In the genomic region with DNA sequence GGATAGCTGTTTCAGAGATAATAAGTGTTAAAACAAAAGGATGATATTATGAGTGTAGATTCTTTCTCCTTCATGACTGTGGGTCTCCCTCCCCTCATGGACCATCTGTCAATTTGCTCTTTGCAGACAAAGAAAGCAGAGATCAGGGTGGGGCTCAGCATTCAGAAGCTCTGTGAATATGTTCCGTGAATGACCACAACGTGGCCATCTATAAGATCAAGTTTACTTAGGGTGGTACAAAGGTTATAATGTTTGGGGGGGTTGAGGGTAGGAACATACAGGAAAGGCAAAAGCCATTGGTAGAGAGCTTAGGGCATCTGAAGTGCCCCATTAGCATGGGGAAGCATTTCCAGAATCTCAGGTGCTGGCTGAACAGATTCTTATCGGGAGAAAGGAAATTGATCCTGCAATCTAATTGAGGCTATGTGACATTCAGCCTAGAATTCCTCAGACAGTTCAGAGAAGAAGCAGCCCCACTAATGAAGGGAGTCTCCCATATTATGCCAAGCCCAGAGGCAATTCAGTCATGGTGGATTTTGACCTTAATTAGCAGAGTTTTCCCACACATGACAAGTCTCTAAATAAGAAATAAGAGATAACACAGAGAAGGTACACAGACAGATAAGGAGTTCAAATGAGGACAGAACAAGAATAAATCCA, we compare ENCODE assay signal across 20 mouse cellular contexts. TPM values are rescaled to one million over a fixed set of nuclear protein-coding genes. Genes with fewer than 3 reads are reported as not detected.
DNase-seq lines count a peak whose midpoint lies in the region; ATAC-seq and TF ChIP-seq lines count a peak whose summit lies in the region.
"Had no signal": no experiment of that assay in that cellular context is flagged by ENCODE, and none has a peak within 500 bp of the region (broad histone marks: within the 10 kb centered on the region; RNA-seq: fewer than 3 reads in every experiment).

No protein-coding gene starts in this region.

- no peaks in the 10 kb centered on the region for H3K27me3 ChIP-seq in hindbrain, embryonic 11.5 days (ENCODE audit: control insufficient read depth, insufficient read depth, low read length)
- H3K27me3 ChIP-seq in hindbrain, postnatal 0 days (ENCODE audit: insufficient read depth, low read length): no peaks in the 10 kb centered on the region
- H3K27me3 ChIP-seq in midbrain, embryonic 12.5 days: no peaks in the 10 kb centered on the region
- no peaks in the 10 kb centered on the region for H3K27me3 ChIP-seq in midbrain, embryonic 10.5 days (ENCODE audit: low read depth, poor library complexity, severe bottlenecking)
- H3K27me3 ChIP-seq in hindbrain, embryonic 14.5 days (ENCODE audit: control insufficient read depth, insufficient read depth, low read length): no peaks in the 10 kb centered on the region
- H3K27me3 ChIP-seq in midbrain, embryonic 15.5 days (replicated peaks): no peaks in the 10 kb centered on the region
- H3K27me3 ChIP-seq: CH12.LX; embryonic facial prominence, embryonic 13.5 days had no signal

- DNase-seq in hindbrain, embryonic 11.5 days (ENCODE audit: low spot score): peak; percentile 2
- DNase-seq in hindbrain, postnatal 0 days (ENCODE audit: low spot score): no peak
- no peak for DNase-seq in midbrain, embryonic 10.5 days (ENCODE audit: low spot score)
- DNase-seq in hindbrain, embryonic 14.5 days (ENCODE audit: low spot score): no peak
- no peak for DNase-seq in Muller cell, postnatal 12 days (ENCODE audit: inconsistent ontology term)
- DNase-seq: adrenal gland, adult 2 months; adrenal gland, postnatal 36 days; cerebellum, adult 11-12 months; cerebellum, adult 9-10 months; cerebellum, postnatal 36 days; heart, adult 18-20 months; heart, postnatal 10 days; heart, postnatal 4 days had no signal

- no peak overlapping the region for H3K4me2 ChIP-seq in hindbrain, embryonic 11.5 days (replicated peaks; ENCODE audit: low read depth, low read length)
- no peak overlapping the region for H3K4me2 ChIP-seq in hindbrain, postnatal 0 days (ENCODE audit: low read depth, low read length)
- no peak overlapping the region for H3K4me2 ChIP-seq in midbrain, embryonic 12.5 days (replicated peaks)
- no peak overlapping the region for H3K4me2 ChIP-seq in hindbrain, embryonic 14.5 days (replicated peaks)
- no peak overlapping the region for H3K4me2 ChIP-seq in midbrain, embryonic 15.5 days
- H3K4me2 ChIP-seq: embryonic facial prominence, embryonic 13.5 days had no signal

- H3K4me1 ChIP-seq in hindbrain, embryonic 11.5 days (replicated peaks; ENCODE audit: control insufficient read depth, insufficient read depth, low read length): no peaks in the 10 kb centered on the region
- no peaks in the 10 kb centered on the region for H3K4me1 ChIP-seq in hindbrain, postnatal 0 days (ENCODE audit: insufficient read depth, low read length)
- no peaks in the 10 kb centered on the region for H3K4me1 ChIP-seq in midbrain, embryonic 12.5 days
- no peaks in the 10 kb centered on the region for H3K4me1 ChIP-seq in midbrain, embryonic 10.5 days
- no peaks in the 10 kb centered on the region for H3K4me1 ChIP-seq in hindbrain, embryonic 14.5 days (replicated peaks; ENCODE audit: control insufficient read depth, insufficient read depth, low read length)
- no peaks in the 10 kb centered on the region for H3K4me1 ChIP-seq in midbrain, embryonic 15.5 days
- H3K4me1 ChIP-seq: embryonic facial prominence, embryonic 13.5 days; heart, embryonic 10.5 days had no signal

- peak; percentile 67 for ATAC-seq in hindbrain, embryonic 11.5 days (ENCODE audit: low FRiP score)
- ATAC-seq in hindbrain, postnatal 0 days: no peak
- peak; percentile 86 for ATAC-seq in midbrain, embryonic 12.5 days (ENCODE audit: low FRiP score, low read depth)
- 0 out of 2 replicates have a peak, but pooled peaks have one; percentile 24 for ATAC-seq in hindbrain, embryonic 14.5 days (ENCODE audit: low FRiP score)
- peak; percentile 77; the same call in 1 of the 2 replicates for ATAC-seq in midbrain, embryonic 15.5 days (replicated peaks)
- ATAC-seq: forebrain, embryonic 14.5 days; intestine, embryonic 16.5 days had no signal

- no peak overlapping the region for H3K9ac ChIP-seq in hindbrain, embryonic 11.5 days (ENCODE audit: low read depth, low read length)
- no peak overlapping the region for H3K9ac ChIP-seq in hindbrain, postnatal 0 days (replicated peaks; ENCODE audit: low read length)
- H3K9ac ChIP-seq in midbrain, embryonic 12.5 days (replicated peaks): no peak overlapping the region
- no peak overlapping the region for H3K9ac ChIP-seq in hindbrain, embryonic 14.5 days
- no peak overlapping the region for H3K9ac ChIP-seq in midbrain, embryonic 15.5 days
- H3K9ac ChIP-seq: embryonic facial prominence, embryonic 13.5 days had no signal

- H3K36me3 ChIP-seq in hindbrain, embryonic 11.5 days (ENCODE audit: control insufficient read depth, insufficient read depth, low read length): no peaks in the 10 kb centered on the region
- no peaks in the 10 kb centered on the region for H3K36me3 ChIP-seq in hindbrain, postnatal 0 days (ENCODE audit: insufficient read depth, low read length)
- no peaks in the 10 kb centered on the region for H3K36me3 ChIP-seq in midbrain, embryonic 12.5 days
- no peaks in the 10 kb centered on the region for H3K36me3 ChIP-seq in midbrain, embryonic 10.5 days
- H3K36me3 ChIP-seq in hindbrain, embryonic 14.5 days (replicated peaks; ENCODE audit: control insufficient read depth, insufficient read depth): no peaks in the 10 kb centered on the region
- H3K36me3 ChIP-seq in midbrain, embryonic 15.5 days (replicated peaks): no peaks in the 10 kb centered on the region
- H3K36me3 ChIP-seq: embryonic facial prominence, embryonic 13.5 days; heart, embryonic 10.5 days had no signal

- no peak for TF ChIP-seq CTCF in hindbrain, postnatal 0 days (IDR thresholded peaks at IDR 0.05; ENCODE audit: low read depth)

- H3K9me3 ChIP-seq in hindbrain, embryonic 11.5 days (ENCODE audit: control insufficient read depth, low read length): no peaks in the 10 kb centered on the region
- no peaks in the 10 kb centered on the region for H3K9me3 ChIP-seq in hindbrain, postnatal 0 days (ENCODE audit: low read length)
- no peaks in the 10 kb centered on the region for H3K9me3 ChIP-seq in midbrain, embryonic 12.5 days
- H3K9me3 ChIP-seq in midbrain, embryonic 10.5 days (replicated peaks): no peaks in the 10 kb centered on the region
- H3K9me3 ChIP-seq in hindbrain, embryonic 14.5 days (ENCODE audit: control insufficient read depth, low read length): no peaks in the 10 kb centered on the region
- no peaks in the 10 kb centered on the region for H3K9me3 ChIP-seq in midbrain, embryonic 15.5 days
- H3K9me3 ChIP-seq: embryonic facial prominence, embryonic 13.5 days; heart, embryonic 10.5 days had no signal

- H3K27ac ChIP-seq in hindbrain, embryonic 11.5 days (ENCODE audit: low read depth, low read length): no peak overlapping the region
- H3K27ac ChIP-seq in hindbrain, postnatal 0 days: no peak overlapping the region
- 0 out of 2 replicates have a peak overlapping the region, but pooled peaks have one; percentile 42 for H3K27ac ChIP-seq in midbrain, embryonic 12.5 days (replicated peaks)
- H3K27ac ChIP-seq in midbrain, embryonic 10.5 days (replicated peaks): no peak overlapping the region
- H3K27ac ChIP-seq in hindbrain, embryonic 14.5 days: no peak overlapping the region
- H3K27ac ChIP-seq in midbrain, embryonic 15.5 days: 0 out of 2 replicates have a peak overlapping the region, but pooled peaks have one; percentile 7
- H3K27ac ChIP-seq: embryonic facial prominence, embryonic 13.5 days; heart, embryonic 10.5 days had no signal

- WGBS in hindbrain, embryonic 11.5 days: 68% methylated on average over 3 of the region's 3 CpGs
- WGBS in hindbrain, postnatal 0 days: 70% methylated on average over 3 of the region's 3 CpGs
- WGBS in midbrain, embryonic 12.5 days: 59% methylated on average over 3 of the region's 3 CpGs
- 83% methylated on average over 3 of the region's 3 CpGs for WGBS in midbrain, embryonic 10.5 days
- WGBS in hindbrain, embryonic 14.5 days: 48% methylated on average over 3 of the region's 3 CpGs
- 49% methylated on average over 3 of the region's 3 CpGs for WGBS in midbrain, embryonic 15.5 days

- no peak overlapping the region for H3K4me3 ChIP-seq in hindbrain, embryonic 11.5 days (ENCODE audit: low read depth, low read length)
- no peak overlapping the region for H3K4me3 ChIP-seq in hindbrain, postnatal 0 days (ENCODE audit: low read length)
- no peak overlapping the region for H3K4me3 ChIP-seq in midbrain, embryonic 12.5 days
- H3K4me3 ChIP-seq in midbrain, embryonic 10.5 days: no peak overlapping the region
- H3K4me3 ChIP-seq in hindbrain, embryonic 14.5 days (replicated peaks; ENCODE audit: low read length): no peak overlapping the region
- H3K4me3 ChIP-seq in midbrain, embryonic 15.5 days: no peak overlapping the region
- H3K4me3 ChIP-seq: embryonic facial prominence, embryonic 13.5 days; heart, embryonic 10.5 days had no signal

RNA-seq across cellular contexts. Expression of a gene that starts 45.3 kb away (rescaled TPM):
- 0.37 and 1.5 TPM in 2 replicates for polyA plus RNA-seq in hindbrain, embryonic 11.5 days (2014; fragmentation: Nextera tagmentation; extraction: Ambion mirVana)
- 31.5 and 34.6 TPM in 2 replicates for total RNA-seq in hindbrain, postnatal 0 days (2014; rRNA removed)
- 6.1 and 6.4 TPM in 2 replicates for polyA plus RNA-seq in hindbrain, postnatal 0 days (2015; fragmentation: Nextera tagmentation; extraction: Ambion mirVana)
- 1.6 TPM in 2 replicates for polyA plus RNA-seq in midbrain, embryonic 12.5 days (2016; fragmentation: Nextera tagmentation; extraction: Ambion mirVana)
- polyA plus RNA-seq in midbrain, embryonic 10.5 days (2016; fragmentation: Nextera tagmentation; extraction: Ambion mirVana): 0.30 and 0.31 TPM in 2 replicates
- 7.8 and 8.8 TPM in 2 replicates for polyA plus RNA-seq in hindbrain, embryonic 14.5 days (2014; fragmentation: Nextera tagmentation; extraction: Ambion mirVana)
- polyA plus RNA-seq in midbrain, embryonic 15.5 days (2015; fragmentation: Nextera tagmentation; extraction: Ambion mirVana): 4.7 and 5.2 TPM in 2 replicates
- total RNA-seq: CH12.LX had no signal

Comparison
In these comparisons a context has a peak if more than half of its experiments do, and no peak if none do; other contexts are left out.
1. H3K27ac ChIP-seq: peak in midbrain, embryonic 12.5 days (single experiment) and midbrain, embryonic 15.5 days (single experiment); none in hindbrain, embryonic 11.5 days (single experiment), hindbrain, postnatal 0 days (single experiment), midbrain, embryonic 10.5 days (single experiment) and hindbrain, embryonic 14.5 days (single experiment).